Mouse (Mus musculus) kidney, adult 2 months (tissue): ENCODE measurements around the gene Snx11.

Experiments used
- CTCF ChIP-seq: fragments of 200-500 bp; conservative IDR thresholded peaks from 2 replicates; pipeline ENCODE4 v1.5.1; 2011; ENCODE audit warnings: low read depth, mild to moderate bottlenecking, control low read depth, low read length, moderate library complexity, mixed read lengths; ENCODE audit not compliant: insufficient read depth, insufficient read length
- POLR2A ChIP-seq: fragments of 200-500 bp; IDR thresholded peaks from one replicate; pipeline ENCODE4 v1.6.1; 2011; ENCODE audit warnings: low read depth, low read length, control low read depth

GRCm38 (mm10) chr11:96765645-96766044 lies 11.7 kb downstream of the Snx11 start:
- no peak for TF ChIP-seq CTCF
- no peak for TF ChIP-seq POLR2A
